Mouse (Mus musculus): ENCODE data around the gene Trpv6.

DNA sequence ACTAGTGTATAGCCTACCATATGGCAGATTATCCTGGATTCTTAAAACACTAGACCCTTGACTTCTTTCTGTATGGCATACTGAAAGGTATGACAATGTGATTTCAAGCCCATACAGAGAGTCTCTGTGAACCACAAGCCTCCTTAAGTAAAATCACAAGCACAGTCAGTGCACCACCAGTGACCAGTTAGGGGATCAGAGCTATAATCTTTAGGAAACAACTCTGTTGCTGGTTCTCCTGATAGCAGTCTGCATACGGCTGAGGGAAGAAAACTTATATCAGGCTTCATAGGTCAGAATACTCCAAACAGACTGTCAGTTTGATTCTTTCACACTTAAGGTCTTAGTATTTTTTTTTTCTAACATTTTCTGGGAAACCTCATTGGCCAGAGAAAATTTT, 22.3 kb upstream of the Trpv6 start:
- TF ChIP-seq CTCF (IDR thresholded peaks at IDR 0.05; ENCODE audit: control insufficient read depth, insufficient read depth, insufficient read length) (no peak), MAX (IDR thresholded peaks at IDR 0.05) (no peak), MYOG (IDR thresholded peaks at IDR 0.05; ENCODE audit: control insufficient read depth, extremely low read depth, insufficient read length) (no peak), USF1 (IDR thresholded peaks at IDR 0.05; ENCODE audit: low read depth) (no peak), FOSL1 (IDR thresholded peaks at IDR 0.05; ENCODE audit: insufficient read depth, low read length, poor library complexity, severe bottlenecking) (no peak)
